Mouse (Mus musculus) intestine, embryonic 15.5 days (tissue): ENCODE measurements around the gene Map4k2. TPM values are rescaled to one million over a fixed set of nuclear protein-coding genes. Genes with fewer than 3 reads are reported as not detected.

Experiments
- ATAC-seq: fragments of 200-750 bp; cut with Nextera tagmentation; 2 replicates; pipeline ENCODE4 v1.8.0; 2017; ENCODE audit warnings: moderate TSS enrichment, moderate library complexity
- H3K27ac ChIP-seq: fragments of 300-500 bp; sonication (generic); 2 replicates; pipeline ENCODE4 v1.5.1; 2015; ENCODE audit warnings: mild to moderate bottlenecking, inconsistent platforms
- H3K27me3 ChIP-seq: fragments of 300-500 bp; sonication (generic); replicated peaks from 2 replicates; pipeline ENCODE4 v1.6.1; 2015; ENCODE audit warnings: inconsistent platforms
- H3K36me3 ChIP-seq: fragments of 300-500 bp; sonication (generic); 2 replicates; pipeline ENCODE4 v1.6.1; 2015; ENCODE audit warnings: inconsistent platforms
- H3K4me1 ChIP-seq: fragments of 300-500 bp; sonication (generic); replicated peaks from 2 replicates; pipeline ENCODE4 v1.6.1; 2015; ENCODE audit warnings: inconsistent platforms
- H3K4me2 ChIP-seq: fragments of 300-500 bp; sonication (generic); replicated peaks from 2 replicates; pipeline ENCODE4 v1.6.1; 2015; ENCODE audit warnings: mild to moderate bottlenecking, inconsistent platforms
- H3K4me3 ChIP-seq: fragments of 300-500 bp; sonication (generic); replicated peaks from 2 replicates; pipeline ENCODE4 v1.5.1; 2015; ENCODE audit warnings: inconsistent platforms
- H3K9ac ChIP-seq: fragments of 300-500 bp; sonication (generic); 2 replicates; pipeline ENCODE4 v1.6.1; 2015; ENCODE audit warnings: inconsistent platforms
- H3K9me3 ChIP-seq: fragments of 300-500 bp; sonication (generic); 2 replicates; pipeline ENCODE4 v1.6.1; 2016; ENCODE audit warnings: inconsistent platforms
- WGBS: fragments of 180-500 bp; shearing (Covaris S2); methylation state at CpG from one replicate; pipeline ENCODE4 v1.1.7; 2015; 5-methylcytosine and 5-hydroxymethylcytosine counted together
- polyA plus RNA-seq: library from polyadenylated mRNA; unstranded; fragments of >200 nt; fragmentation: Nextera tagmentation; extraction: Ambion mirVana; gene quantifications from 2 replicates; pipeline ENCODE4 v1.2.1, GENCODE M21; 2015

Map4k2 gene
- polyA plus RNA-seq, 1 experiment from 2014 or later = 8.8 TPM

DNA sequence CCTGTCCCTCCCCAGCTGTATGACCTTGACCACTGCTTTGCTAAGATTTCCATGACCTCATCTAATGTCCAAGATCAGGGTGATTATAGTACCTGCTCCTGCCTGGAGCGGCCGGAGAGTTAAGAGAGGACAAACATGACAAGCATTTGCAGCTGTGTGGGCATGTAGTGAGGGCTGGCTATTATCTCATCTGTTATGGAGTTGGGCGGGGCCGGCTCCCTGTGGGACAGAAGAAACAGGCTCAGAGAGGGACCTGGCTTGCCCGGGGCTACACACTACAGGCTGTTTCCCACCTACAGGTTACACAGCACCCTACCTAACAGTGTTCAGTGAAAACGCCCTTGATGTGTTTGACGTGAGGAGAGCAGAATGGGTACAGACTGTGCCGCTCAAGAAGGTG is 19.6 kb upstream of the Map4k2 start:
- no peaks in the 10 kb centered on the region for H3K9me3 ChIP-seq
- H3K4me2 ChIP-seq = no peak overlapping the region
- WGBS = 59% methylated on average over 8 of the region's 8 CpGs
- no peaks in the 10 kb centered on the region for H3K27me3 ChIP-seq
- peaks cover 35% of the 10 kb centered on the region for H3K36me3 ChIP-seq
- 0 out of 2 replicates have a peak, but pooled peaks cover 3% of the 10 kb centered on the region for H3K4me1 ChIP-seq
- ATAC-seq = peak; percentile 29; the same call in 1 of the 2 replicates
- no peak overlapping the region for H3K27ac ChIP-seq
- H3K9ac ChIP-seq = no peak overlapping the region; the same call in 1 of the 2 replicates
- H3K4me3 ChIP-seq = no peak overlapping the region

DNA sequence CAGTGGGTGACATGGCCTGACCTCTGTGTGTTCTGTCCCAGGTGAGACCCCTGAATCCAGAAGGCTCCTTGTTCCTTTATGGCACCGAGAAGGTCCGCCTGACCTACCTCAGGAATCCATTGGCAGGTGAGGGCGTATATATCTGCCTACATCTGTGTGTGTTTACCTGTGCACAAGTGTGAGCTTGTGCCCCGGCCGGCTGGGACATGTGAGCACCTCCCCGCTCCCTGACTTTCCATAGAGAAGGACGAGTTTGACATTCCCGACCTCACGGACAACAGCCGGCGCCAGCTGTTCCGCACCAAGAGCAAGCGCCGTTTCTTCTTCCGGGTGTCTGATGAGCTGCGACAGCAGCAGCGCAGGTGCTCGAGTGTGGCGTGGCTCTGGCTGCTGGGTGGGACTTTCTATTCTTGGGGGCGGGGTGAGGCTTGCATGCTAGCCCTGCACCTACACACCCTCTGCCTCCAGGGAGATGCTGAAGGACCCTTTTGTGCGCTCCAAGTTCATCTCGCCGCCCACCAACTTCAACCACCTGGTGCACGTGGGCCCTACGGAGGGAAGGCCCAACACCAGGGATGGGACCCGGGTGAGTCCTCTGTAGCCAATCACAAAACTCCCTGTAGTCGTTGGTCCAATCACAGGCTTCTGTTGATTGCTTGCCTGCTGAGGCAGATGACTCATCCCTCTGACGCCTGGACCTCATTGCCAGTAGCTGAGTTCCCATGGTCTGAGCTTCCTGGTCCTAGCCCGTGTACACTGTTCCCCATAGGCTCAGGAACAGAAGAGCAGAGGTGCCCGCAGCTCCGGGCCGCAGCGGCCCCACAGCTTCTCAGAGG is 18.9 kb upstream of the Map4k2 start:
- H3K27ac ChIP-seq = no peak overlapping the region
- H3K36me3 ChIP-seq = peaks cover 32% of the 10 kb centered on the region
- ATAC-seq = peak; percentile 75
- H3K4me2 ChIP-seq = 0 out of 2 replicates have a peak overlapping the region, but pooled peaks have one; percentile 2
- H3K9me3 ChIP-seq = no peaks in the 10 kb centered on the region
- no peak overlapping the region for H3K9ac ChIP-seq
- H3K4me3 ChIP-seq = no peak overlapping the region
- H3K4me1 ChIP-seq = 0 out of 2 replicates have a peak, but pooled peaks cover 3% of the 10 kb centered on the region
- WGBS = 69% methylated on average over 33 of the region's 33 CpGs
- H3K27me3 ChIP-seq = no peaks in the 10 kb centered on the region

GRCm38 (mm10) chr19:6324751-6325150 is 16.2 kb upstream of the Map4k2 start:
- H3K9ac ChIP-seq = no peak overlapping the region
- no peaks in the 10 kb centered on the region for H3K27me3 ChIP-seq
- no peak overlapping the region for H3K27ac ChIP-seq
- no peak for ATAC-seq
- no peak overlapping the region for H3K4me3 ChIP-seq
- H3K4me1 ChIP-seq = 0 out of 2 replicates have a peak, but pooled peaks cover 3% of the 10 kb centered on the region
- H3K9me3 ChIP-seq = no peaks in the 10 kb centered on the region
- H3K4me2 ChIP-seq = no peak overlapping the region
- H3K36me3 ChIP-seq = peaks cover 20% of the 10 kb centered on the region
- whole genome bisulfite sequencing = 80% methylated on average over 9 of the region's 9 CpGs

DNA sequence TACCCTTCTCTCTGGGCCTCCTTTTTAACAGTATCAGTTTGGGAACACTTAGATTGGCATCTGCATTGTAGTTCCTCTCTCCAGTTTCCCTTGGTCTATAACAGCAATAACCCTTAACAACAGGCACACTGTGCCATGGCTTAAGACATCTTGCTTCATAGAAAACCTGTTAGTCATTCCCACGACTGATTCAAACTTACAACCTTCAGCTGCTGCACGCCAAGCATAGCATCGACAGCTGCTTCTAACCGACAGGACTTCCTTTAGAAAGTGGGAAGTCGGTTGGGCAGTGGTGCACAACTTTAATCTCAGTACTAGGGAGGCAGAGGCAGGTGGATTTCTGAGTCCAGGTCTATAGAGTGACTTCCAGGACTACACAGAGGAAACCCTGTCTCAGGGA is 9.8 kb upstream of the Map4k2 start:
- no peak for ATAC-seq
- 61% methylated on average over 5 of the region's 5 CpGs for WGBS
- Histone ChIP-seq H3K4me2 (peak overlapping the region; percentile 46), H3K4me3 (no peak overlapping the region), H3K9me3 (no peaks in the 10 kb centered on the region), H3K9ac (0 out of 2 replicates have a peak overlapping the region, but pooled peaks have one; percentile 21), H3K4me1 (peaks cover 15% of the 10 kb centered on the region), H3K36me3 (no peaks in the 10 kb centered on the region), H3K27me3 (no peaks in the 10 kb centered on the region), H3K27ac (no peak overlapping the region)

GRCm38 (mm10) chr19:6331719-6332516 is 9.0 kb upstream of the Map4k2 start:
- Histone ChIP-seq H3K4me3 (no peak overlapping the region), H3K36me3 (0 out of 2 replicates have a peak, but pooled peaks cover under 1% of the 10 kb centered on the region), H3K9ac (peak overlapping the region; percentile 34), H3K27me3 (no peaks in the 10 kb centered on the region), H3K4me2 (peak overlapping the region; percentile 46), H3K4me1 (peaks cover 23% of the 10 kb centered on the region), H3K9me3 (no peaks in the 10 kb centered on the region), H3K27ac (no peak overlapping the region)
- no peak for ATAC-seq
- 22% methylated on average over 13 of the region's 13 CpGs for WGBS

DNA sequence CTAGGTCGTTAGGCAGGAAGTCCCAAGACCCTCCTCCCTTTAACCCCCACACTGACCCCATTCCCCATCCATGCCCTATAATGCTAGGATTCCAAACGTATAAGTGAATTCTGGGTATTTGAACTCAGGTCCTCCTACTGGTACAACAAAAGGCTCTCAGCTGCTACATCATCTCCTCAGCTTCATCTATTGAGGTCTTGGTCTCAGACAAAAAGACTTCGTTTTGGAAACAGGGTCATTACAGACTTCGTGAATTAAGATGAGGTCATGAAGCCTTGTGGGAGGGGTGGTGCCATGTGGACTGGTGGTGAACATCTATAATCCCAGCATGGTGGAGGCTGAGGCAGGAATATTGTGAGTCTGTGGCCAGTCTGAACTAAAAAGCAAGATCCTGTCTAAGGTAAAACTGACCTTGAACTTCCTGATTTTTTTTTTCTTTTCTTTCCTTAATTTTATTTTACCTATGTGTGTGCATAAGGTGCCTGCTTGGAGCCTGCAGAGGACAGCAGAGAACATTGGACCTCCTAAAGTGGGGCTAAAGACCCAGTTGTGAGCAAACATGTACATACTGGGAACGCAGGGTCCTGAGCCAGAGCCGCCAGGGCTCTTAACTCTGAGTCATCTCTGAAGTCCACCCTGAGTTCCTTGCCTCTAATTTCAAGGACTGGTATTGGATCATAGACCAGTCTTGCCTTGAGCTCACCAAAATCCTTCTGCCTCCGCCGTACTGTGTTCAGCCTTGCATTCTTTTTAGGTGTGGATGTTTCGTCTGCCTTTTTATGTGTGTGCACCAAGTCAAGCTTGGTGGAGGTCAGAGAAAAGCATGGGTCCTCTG is 7.0 kb upstream of the Map4k2 start:
- no peaks in the 10 kb centered on the region for H3K27me3 ChIP-seq
- H3K4me3 ChIP-seq = peak overlapping the region; percentile 89; the same call in 1 of the 2 replicates
- H3K9ac ChIP-seq = peak overlapping the region; percentile 27
- ATAC-seq = peak; percentile 26
- WGBS = 55% methylated on average over 9 of the region's 9 CpGs
- peaks cover 27% of the 10 kb centered on the region for H3K4me1 ChIP-seq
- H3K9me3 ChIP-seq = no peaks in the 10 kb centered on the region
- peak overlapping the region; percentile 76 for H3K4me2 ChIP-seq
- peaks cover 20% of the 10 kb centered on the region for H3K36me3 ChIP-seq
- peak overlapping the region; percentile 80 for H3K27ac ChIP-seq

GRCm38 (mm10) chr19:6334673-6335457 is 6.1 kb upstream of the Map4k2 start, which contains the start of gene Men1:
TSS of gene Men1 (plus strand) at chr19:6334979.
- peak within 1 kb of the TSS; percentile 91 for H3K9ac ChIP-seq
- H3K27me3 ChIP-seq = no peaks in the 10 kb centered on the region
- H3K36me3 ChIP-seq = peaks cover 29% of the 10 kb centered on the region
- H3K27ac ChIP-seq = peak within 1 kb of the TSS; percentile 80
- peak within 1 kb of the TSS; percentile 76 for H3K4me2 ChIP-seq
- under 1% methylated on average over 43 of the region's 43 CpGs for WGBS
- ATAC-seq = peak; percentile 95
- H3K4me3 ChIP-seq = peak within 1 kb of the TSS; percentile 89
- H3K9me3 ChIP-seq = no peaks in the 10 kb centered on the region
- peaks cover 30% of the 10 kb centered on the region for H3K4me1 ChIP-seq

- peak overlapping the region; percentile 89 for H3K4me3 ChIP-seq
- ATAC-seq = peak; percentile 37
- WGBS = under 1% methylated on average over 25 of the region's 25 CpGs
- H3K27ac ChIP-seq = peak overlapping the region; percentile 78
- H3K4me1 ChIP-seq = peaks cover 35% of the 10 kb centered on the region
- peaks cover 32% of the 10 kb centered on the region for H3K36me3 ChIP-seq
- H3K9ac ChIP-seq = peak overlapping the region; percentile 91
- no peaks in the 10 kb centered on the region for H3K27me3 ChIP-seq
- H3K4me2 ChIP-seq = peak overlapping the region; percentile 76
- no peaks in the 10 kb centered on the region for H3K9me3 ChIP-seq
These were observed 5.5 kb upstream of the Map4k2 start for GRCm38 (mm10) chr19:6335458-6335827.

DNA sequence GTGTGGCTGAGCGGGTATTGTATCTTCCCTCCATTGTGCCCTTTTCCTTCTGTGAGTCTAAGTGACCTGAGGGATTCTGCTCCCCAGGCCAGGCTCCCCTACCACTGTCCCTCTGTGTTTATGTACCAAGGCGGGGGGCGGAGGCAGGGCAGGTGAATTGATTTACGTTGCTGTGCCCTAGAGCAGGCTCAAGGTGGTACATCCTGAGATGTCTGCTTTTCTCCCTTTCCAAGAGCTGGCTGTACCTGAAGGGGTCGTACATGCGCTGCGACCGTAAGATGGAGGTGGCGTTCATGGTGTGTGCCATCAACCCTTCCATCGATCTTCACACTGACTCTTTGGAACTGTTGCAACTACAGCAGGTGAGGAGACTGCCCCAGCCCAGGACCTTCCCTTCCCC is 4.0 kb upstream of the Map4k2 start:
- H3K27ac ChIP-seq = no peak overlapping the region
- peaks cover 32% of the 10 kb centered on the region for H3K36me3 ChIP-seq
- no peaks in the 10 kb centered on the region for H3K9me3 ChIP-seq
- peak overlapping the region; percentile 91; the same call in 1 of the 2 replicates for H3K9ac ChIP-seq
- H3K27me3 ChIP-seq = no peaks in the 10 kb centered on the region
- ATAC-seq = no peak
- peak overlapping the region; percentile 89; the same call in 1 of the 2 replicates for H3K4me3 ChIP-seq
- peaks cover 41% of the 10 kb centered on the region for H3K4me1 ChIP-seq
- peak overlapping the region; percentile 76 for H3K4me2 ChIP-seq
- WGBS = 89% methylated on average over 10 of the region's 10 CpGs

DNA sequence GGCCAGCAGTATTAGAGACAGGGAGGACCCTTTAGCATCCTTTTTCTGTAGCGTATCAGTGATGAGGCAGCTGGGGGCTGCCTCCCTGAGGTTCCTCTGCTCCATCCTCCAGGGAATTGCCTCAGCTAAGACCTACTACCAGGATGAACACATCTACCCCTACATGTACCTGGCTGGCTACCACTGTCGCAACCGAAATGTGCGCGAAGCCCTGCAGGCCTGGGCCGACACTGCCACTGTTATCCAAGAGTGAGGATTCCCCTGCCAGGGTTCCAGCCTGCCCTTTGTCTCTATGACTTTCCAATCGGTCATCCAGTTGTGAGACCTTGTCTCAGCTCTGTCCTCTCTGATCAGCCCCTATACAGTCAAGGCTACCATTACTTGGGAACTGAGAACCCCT is 2.8 kb upstream of the Map4k2 start:
- Histone ChIP-seq H3K27ac (no peak overlapping the region), H3K9ac (no peak overlapping the region), H3K4me2 (no peak overlapping the region), H3K4me1 (peaks cover 42% of the 10 kb centered on the region), H3K36me3 (peaks cover 32% of the 10 kb centered on the region), H3K4me3 (no peak overlapping the region; the same call in 1 of the 2 replicates), H3K9me3 (no peaks in the 10 kb centered on the region), H3K27me3 (no peaks in the 10 kb centered on the region)
- WGBS = 96% methylated on average over 7 of the region's 7 CpGs
- no peak for ATAC-seq

DNA sequence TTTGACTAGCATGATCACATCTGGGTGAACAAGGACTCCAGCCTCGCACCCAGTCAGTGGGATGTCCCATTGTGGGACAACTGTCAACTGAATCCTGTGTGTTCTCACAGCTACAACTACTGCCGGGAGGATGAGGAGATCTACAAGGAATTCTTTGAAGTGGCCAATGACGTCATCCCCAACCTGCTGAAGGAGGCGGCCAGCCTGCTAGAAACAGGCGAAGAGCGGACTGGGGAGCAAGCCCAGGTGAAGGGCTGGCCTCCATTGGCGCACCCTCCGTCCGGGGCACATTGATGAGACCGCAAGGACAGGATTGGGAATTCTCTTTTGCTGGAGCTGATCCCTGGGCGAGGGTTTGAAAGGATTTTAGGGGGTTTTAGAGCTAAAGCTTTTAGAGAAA is 2.2 kb upstream of the Map4k2 start:
- Histone ChIP-seq H3K27me3 (no peaks in the 10 kb centered on the region), H3K9ac (no peak overlapping the region), H3K36me3 (peaks cover 32% of the 10 kb centered on the region), H3K27ac (no peak overlapping the region), H3K4me3 (no peak overlapping the region), H3K4me1 (peaks cover 42% of the 10 kb centered on the region), H3K9me3 (no peaks in the 10 kb centered on the region), H3K4me2 (no peak overlapping the region)
- WGBS = 89% methylated on average over 11 of the region's 11 CpGs
- no peak for ATAC-seq
